Mouse (Mus musculus): ENCODE data around the gene Cfap298. TPM values are rescaled to one million over a fixed set of nuclear protein-coding genes. Genes with fewer than 3 reads are reported as not detected.

Cfap298 gene
- polyA plus RNA-seq, 1 experiment, result 17.2 TPM

DNA sequence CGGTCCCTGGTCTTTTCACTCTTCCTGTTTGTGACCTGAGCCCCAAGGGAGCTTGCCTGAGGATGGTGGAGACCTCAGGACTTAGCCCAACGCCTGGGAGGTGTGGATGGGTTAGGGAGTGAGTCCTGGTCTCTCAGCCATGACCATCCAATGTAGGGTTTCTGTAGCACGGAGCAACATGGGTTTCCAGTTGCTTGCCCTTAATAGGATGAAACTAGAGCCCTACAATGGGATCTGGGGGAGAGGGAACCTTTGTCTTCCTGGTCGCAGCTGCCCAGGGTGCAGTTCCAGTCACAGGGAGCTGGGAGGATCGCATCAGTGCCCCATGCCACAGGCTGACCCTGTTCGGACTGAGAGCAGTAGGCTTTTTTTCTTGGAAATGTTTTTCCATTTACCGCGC lies 17.8 kb downstream of the Cfap298 start:
- TF ChIP-seq POLR2A (IDR thresholded peaks at IDR 0.05; ENCODE audit: borderline replicate concordance, extremely low read depth, low read depth, low read length), result no peak
- TF ChIP-seq CTCF (IDR thresholded peaks at IDR 0.05; ENCODE audit: insufficient read depth, low read length), result no peak
- 82% methylated on average over 8 of the region's 8 CpGs for WGBS
- Histone ChIP-seq H3K4me3 (replicated peaks; ENCODE audit: extremely low read depth, low read depth, low read length) (no peak overlapping the region), H3K4me1 (ENCODE audit: control insufficient read depth, insufficient read depth, low read length) (no peaks in the 10 kb centered on the region)
- no peak for DNase-seq

DNA sequence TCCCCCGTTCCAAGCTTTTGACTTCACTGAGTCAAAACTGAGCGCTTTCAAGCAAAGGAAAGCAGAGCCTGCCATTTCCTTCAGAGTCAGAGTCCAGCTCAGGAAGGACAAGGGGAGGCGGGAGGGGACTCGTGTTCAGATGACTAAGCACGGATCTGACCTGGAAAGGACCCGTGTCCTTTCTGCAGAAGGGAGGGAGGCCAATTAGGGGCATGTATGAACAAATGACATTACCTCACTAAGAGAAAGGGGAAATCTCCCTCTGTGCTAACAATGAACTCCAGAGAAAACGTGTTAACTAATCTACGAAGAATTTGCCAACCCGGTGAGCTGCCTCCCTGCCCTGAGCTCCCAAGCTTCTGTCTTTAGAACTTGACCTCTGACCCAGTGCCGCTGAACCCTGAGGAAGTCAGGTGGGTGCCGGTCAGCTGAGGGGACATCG lies 18.9 kb downstream of the Cfap298 start:
- DNase-seq, result no peak
- WGBS, result 16% methylated on average over 12 of the region's 12 CpGs
- Histone ChIP-seq H3K4me3 (replicated peaks; ENCODE audit: extremely low read depth, low read depth, low read length) (no peak overlapping the region), H3K4me1 (ENCODE audit: control insufficient read depth, insufficient read depth, low read length) (no peaks in the 10 kb centered on the region)
- TF ChIP-seq CTCF (IDR thresholded peaks at IDR 0.05; ENCODE audit: insufficient read depth, low read length), result no peak
- no peak for TF ChIP-seq POLR2A (IDR thresholded peaks at IDR 0.05; ENCODE audit: borderline replicate concordance, extremely low read depth, low read depth, low read length)

DNA sequence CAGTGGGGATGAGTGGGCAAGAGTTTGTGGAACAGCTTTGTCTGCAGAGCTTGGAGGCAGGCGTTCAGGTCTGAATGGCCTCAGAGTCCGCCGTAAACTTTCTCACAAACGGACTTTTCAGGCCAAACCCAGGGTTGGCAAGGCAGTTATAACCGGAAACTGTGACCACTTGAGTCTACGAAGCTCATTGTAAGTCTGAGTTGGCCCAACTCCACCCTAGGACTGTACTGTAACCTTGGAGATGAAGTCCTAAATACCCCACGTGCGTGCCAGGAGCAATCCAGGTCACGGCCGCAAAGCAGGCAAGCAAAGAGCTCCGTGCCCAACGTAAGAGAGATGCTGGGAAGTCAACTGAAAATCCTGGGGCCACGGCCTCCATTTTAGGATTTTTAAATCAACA lies 23.1 kb downstream of the Cfap298 start:
- no peaks in the 10 kb centered on the region for H3K4me1 ChIP-seq (ENCODE audit: control insufficient read depth, insufficient read depth, low read length)
- WGBS, result 72% methylated on average over 13 of the region's 13 CpGs
- DNase-seq, result no peak
- no peak for TF ChIP-seq CTCF (IDR thresholded peaks at IDR 0.05; ENCODE audit: insufficient read depth, low read length)
- TF ChIP-seq POLR2A (IDR thresholded peaks at IDR 0.05; ENCODE audit: borderline replicate concordance, extremely low read depth, low read depth, low read length), result no peak
- no peak overlapping the region for H3K4me3 ChIP-seq (replicated peaks; ENCODE audit: extremely low read depth, low read depth, low read length)

DNA sequence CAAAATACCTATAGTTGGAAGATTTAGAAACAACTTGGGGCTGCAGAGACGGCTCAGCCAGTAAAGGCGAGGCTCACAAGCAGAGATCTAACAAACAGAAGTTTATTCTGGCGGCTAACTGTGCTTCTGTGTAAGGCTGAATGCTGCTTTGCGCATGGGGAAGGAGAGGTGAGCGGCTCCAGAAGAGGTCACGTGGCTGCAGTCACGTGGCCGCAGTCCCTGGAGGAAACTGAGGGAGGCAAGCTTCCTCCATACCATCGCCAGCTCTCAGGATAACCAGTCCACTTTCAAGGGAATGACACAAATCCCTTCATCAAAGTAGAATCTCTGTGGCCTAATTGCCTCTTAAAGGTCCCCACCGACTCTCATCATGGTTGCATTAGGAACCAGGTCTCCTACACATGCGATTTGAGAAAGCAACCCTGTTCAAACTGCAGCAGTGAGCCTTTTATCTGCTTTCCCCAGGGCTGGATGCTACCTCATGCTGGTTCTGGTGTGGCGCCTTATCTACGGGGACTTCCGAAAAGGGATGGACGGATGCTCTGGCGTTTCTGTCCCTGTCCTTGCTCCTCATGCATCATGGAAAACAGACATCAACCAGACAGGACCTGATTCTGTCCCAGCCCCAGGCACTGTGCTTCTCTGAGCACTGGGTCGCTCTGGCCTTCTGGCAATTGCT lies 23.9 kb downstream of the Cfap298 start:
- WGBS, result 80% methylated on average over 17 of the region's 17 CpGs
- H3K4me1 ChIP-seq (ENCODE audit: control insufficient read depth, insufficient read depth, low read length), result no peaks in the 10 kb centered on the region
- TF ChIP-seq CTCF (IDR thresholded peaks at IDR 0.05; ENCODE audit: insufficient read depth, low read length) (no peak), POLR2A (IDR thresholded peaks at IDR 0.05; ENCODE audit: borderline replicate concordance, extremely low read depth, low read depth, low read length) (no peak)
- DNase-seq, result no peak
- H3K4me3 ChIP-seq (replicated peaks; ENCODE audit: extremely low read depth, low read depth, low read length), result no peak overlapping the region

DNA sequence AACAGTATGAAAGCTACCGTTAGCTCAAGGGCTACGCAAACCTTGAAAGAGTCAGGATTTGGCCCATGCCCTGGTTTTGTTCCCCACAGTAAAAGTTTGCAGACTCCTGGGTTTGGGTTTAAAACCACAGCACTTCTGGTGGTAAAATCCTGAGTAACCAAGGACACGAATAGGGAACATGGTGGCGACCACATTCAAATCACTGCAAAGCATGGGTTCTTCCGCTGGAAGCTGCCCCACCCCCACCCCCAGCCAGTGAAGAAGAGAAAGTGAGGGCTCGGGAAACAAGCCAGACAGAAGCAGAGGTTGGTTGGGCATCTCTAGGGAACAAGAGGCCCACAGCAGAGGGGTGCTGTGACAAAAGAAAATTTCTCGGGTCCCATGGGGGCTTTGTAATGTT lies 27.7 kb downstream of the Cfap298 start:
- Histone ChIP-seq H3K4me1 (ENCODE audit: control insufficient read depth, insufficient read depth, low read length) (no peaks in the 10 kb centered on the region), H3K4me3 (replicated peaks; ENCODE audit: extremely low read depth, low read depth, low read length) (no peak overlapping the region)
- TF ChIP-seq CTCF (IDR thresholded peaks at IDR 0.05; ENCODE audit: insufficient read depth, low read length) (no peak), POLR2A (IDR thresholded peaks at IDR 0.05; ENCODE audit: borderline replicate concordance, extremely low read depth, low read depth, low read length) (no peak)
- no peak for DNase-seq
- WGBS, result 67% methylated on average over 7 of the region's 7 CpGs

DNA sequence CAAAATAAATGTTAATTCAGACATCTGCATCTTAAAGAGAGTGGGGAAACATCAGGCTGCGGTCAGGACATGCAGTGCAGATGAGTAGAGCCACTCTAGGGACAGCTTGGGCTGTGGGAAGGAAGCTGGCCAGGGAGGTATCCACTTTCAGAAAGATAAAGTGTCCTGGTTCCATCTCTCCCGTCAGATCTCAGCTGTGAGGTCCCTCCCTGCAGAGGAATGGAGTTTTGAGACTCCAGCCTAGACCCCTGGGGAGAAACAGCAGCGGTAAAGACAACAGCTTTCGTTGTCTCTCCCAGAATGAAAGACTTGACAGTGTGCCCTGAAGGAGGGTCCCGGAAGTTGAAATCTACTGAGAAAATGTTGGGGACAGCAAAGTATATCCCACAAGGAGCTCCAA lies 31.6 kb downstream of the Cfap298 start:
- WGBS, result 75% methylated on average over 5 of the region's 5 CpGs
- no peak overlapping the region for H3K4me3 ChIP-seq (replicated peaks; ENCODE audit: extremely low read depth, low read depth, low read length)
- TF ChIP-seq POLR2A (IDR thresholded peaks at IDR 0.05; ENCODE audit: borderline replicate concordance, extremely low read depth, low read depth, low read length), result no peak
- TF ChIP-seq CTCF (IDR thresholded peaks at IDR 0.05; ENCODE audit: insufficient read depth, low read length), result no peak
- H3K4me1 ChIP-seq (ENCODE audit: control insufficient read depth, insufficient read depth, low read length), result no peaks in the 10 kb centered on the region
- no peak for DNase-seq

DNA sequence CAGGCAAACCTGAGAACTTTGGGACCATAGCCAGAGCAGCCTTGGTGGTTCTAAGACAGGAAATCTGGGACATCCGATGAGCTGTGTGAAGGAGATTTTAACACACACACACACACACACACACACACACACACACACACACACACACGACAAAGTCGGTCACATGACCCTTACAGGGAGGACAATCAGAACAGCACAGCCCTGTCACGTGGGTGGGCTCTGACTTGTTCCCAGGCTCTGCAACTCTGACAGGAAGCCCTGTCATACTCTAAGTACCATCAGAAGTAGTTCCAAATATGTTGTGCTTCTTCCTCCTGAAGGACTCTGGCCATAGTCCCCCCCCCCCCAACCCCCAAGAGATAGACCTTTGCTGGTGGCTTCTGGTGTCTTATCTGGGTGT lies 33.5 kb downstream of the Cfap298 start:
- WGBS, result 30% methylated on average over 3 of the region's 4 CpGs
- TF ChIP-seq POLR2A (IDR thresholded peaks at IDR 0.05; ENCODE audit: borderline replicate concordance, extremely low read depth, low read depth, low read length) (no peak), CTCF (IDR thresholded peaks at IDR 0.05; ENCODE audit: insufficient read depth, low read length) (no peak)
- Histone ChIP-seq H3K4me3 (replicated peaks; ENCODE audit: extremely low read depth, low read depth, low read length) (no peak overlapping the region), H3K4me1 (ENCODE audit: control insufficient read depth, insufficient read depth, low read length) (no peaks in the 10 kb centered on the region)
- DNase-seq, result no peak

DNA sequence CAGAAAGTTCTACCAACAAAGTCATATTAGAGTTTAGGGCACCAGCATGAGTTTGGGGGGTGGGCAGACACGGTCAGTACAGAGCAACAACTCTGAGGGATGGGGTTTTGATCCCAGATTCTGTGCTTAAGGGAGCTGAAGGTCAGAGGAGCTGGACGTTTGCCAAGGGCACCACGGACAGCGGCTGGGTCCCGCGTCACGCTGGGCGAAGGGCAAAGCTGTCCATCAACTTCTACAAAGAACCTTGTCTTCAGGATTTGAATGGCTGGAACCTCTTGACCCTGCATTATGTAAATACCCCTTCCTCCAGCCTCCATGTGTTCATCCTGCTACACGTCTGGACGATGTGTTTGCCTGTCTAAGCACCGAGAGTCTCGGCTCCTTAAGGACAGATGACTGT lies 35.4 kb downstream of the Cfap298 start:
- no peak for TF ChIP-seq CTCF (IDR thresholded peaks at IDR 0.05; ENCODE audit: insufficient read depth, low read length)
- TF ChIP-seq POLR2A (IDR thresholded peaks at IDR 0.05; ENCODE audit: borderline replicate concordance, extremely low read depth, low read depth, low read length), result no peak
- Histone ChIP-seq H3K4me1 (ENCODE audit: control insufficient read depth, insufficient read depth, low read length) (no peaks in the 10 kb centered on the region), H3K4me3 (replicated peaks; ENCODE audit: extremely low read depth, low read depth, low read length) (no peak overlapping the region)
- WGBS, result 50% methylated on average over 12 of the region's 12 CpGs
- DNase-seq, result no peak

DNA sequence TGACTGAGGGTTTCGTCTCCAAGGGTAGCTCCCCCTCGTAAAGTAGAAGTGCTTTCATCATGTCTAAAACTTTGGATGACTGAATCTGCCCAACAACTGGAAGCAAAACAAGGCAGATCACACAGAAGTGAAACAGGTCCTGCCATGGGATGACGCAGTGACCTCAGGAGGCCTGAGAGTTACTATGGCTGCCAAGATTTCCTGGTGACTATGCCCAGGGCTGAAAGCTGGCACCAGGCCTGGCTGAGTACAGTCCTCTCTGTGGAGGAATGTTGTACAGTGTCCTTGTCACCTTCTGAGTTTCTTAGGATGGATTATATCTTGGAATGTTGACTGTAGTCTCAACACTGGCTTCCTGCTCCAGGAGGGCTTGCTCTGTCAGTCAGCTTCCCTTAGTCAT lies 37.3 kb downstream of the Cfap298 start:
- DNase-seq, result no peak
- Histone ChIP-seq H3K4me1 (ENCODE audit: control insufficient read depth, insufficient read depth, low read length) (no peaks in the 10 kb centered on the region), H3K4me3 (replicated peaks; ENCODE audit: extremely low read depth, low read depth, low read length) (no peak overlapping the region)
- TF ChIP-seq CTCF (IDR thresholded peaks at IDR 0.05; ENCODE audit: insufficient read depth, low read length) (no peak), POLR2A (IDR thresholded peaks at IDR 0.05; ENCODE audit: borderline replicate concordance, extremely low read depth, low read depth, low read length) (no peak)
- 81% methylated on average over 3 of the region's 3 CpGs for WGBS

DNA sequence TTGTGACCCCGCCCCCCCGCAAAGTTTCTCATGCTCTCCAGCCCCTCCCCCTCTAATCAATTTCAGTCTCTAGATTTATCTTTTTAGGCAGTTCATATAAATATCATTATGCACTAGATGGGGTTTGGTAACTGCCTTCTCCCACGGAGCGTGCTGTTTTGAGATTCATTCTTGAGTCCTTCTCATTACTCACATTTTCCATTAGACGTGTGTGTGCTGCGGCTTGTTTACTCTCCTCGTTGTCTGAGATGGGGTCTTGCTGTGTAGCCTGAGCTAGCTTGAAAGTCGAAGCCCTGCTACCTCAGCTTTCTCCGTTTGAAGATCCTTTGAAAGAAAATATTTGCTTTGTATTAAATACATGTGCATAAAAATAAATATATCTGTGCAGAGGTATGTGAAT lies 41.1 kb downstream of the Cfap298 start:
- 46% methylated on average over 9 of the region's 9 CpGs for WGBS
- Histone ChIP-seq H3K4me1 (ENCODE audit: control insufficient read depth, insufficient read depth, low read length) (no peaks in the 10 kb centered on the region; the same call in 1 of the 2 replicates), H3K4me3 (replicated peaks; ENCODE audit: extremely low read depth, low read depth, low read length) (no peak overlapping the region)
- DNase-seq, result no peak
- TF ChIP-seq CTCF (IDR thresholded peaks at IDR 0.05; ENCODE audit: insufficient read depth, low read length), result no peak
- TF ChIP-seq POLR2A (IDR thresholded peaks at IDR 0.05; ENCODE audit: borderline replicate concordance, extremely low read depth, low read depth, low read length), result no peak
